Mouse (Mus musculus): ENCODE data around the gene Bmper.

- TF ChIP-seq CTCF (IDR thresholded peaks at IDR 0.05; ENCODE audit: low read depth) (no peak), EP300 (IDR thresholded peaks at IDR 0.05; ENCODE audit: low read depth) (no peak)
Observed at GRCm38 (mm10) chr9:23315631-23316330, 92.9 kb downstream of the Bmper start.
